Mouse (Mus musculus) erythroblast, embryonic 14.5 days (primary cell): Measurements from ENCODE around the gene Pomgnt2.

Experiments
- GATA1 ChIP-seq: IDR thresholded peaks from 2 replicates; pipeline ENCODE4 v1.6.1; 2012; ENCODE audit warnings: low read length, inconsistent platforms, mixed read lengths
- TAL1 ChIP-seq: IDR thresholded peaks from 3 replicates; pipeline ENCODE4 v1.6.1; 2012; ENCODE audit warnings: low read length, inconsistent platforms, mixed read lengths

GRCm38 (mm10) chr9:122020321-122020720 is 23.4 kb upstream of the Pomgnt2 start:
- no peak for TF ChIP-seq GATA1
- TF ChIP-seq TAL1, result no peak
